Mouse (Mus musculus) kidney, adult 18-20 months (tissue): Measurements from ENCODE around the gene Ptpn12.
"Not testable (repeated sequence)": the region's sequence is repeated elsewhere in the genome, so short reads cannot be mapped to it uniquely, and the experiment has no call there.

Experiments used
- DNase-seq: peaks from one replicate; pipeline ENCODE4 v3.0.0; 2021

The Ptpn12 gene

DNA sequence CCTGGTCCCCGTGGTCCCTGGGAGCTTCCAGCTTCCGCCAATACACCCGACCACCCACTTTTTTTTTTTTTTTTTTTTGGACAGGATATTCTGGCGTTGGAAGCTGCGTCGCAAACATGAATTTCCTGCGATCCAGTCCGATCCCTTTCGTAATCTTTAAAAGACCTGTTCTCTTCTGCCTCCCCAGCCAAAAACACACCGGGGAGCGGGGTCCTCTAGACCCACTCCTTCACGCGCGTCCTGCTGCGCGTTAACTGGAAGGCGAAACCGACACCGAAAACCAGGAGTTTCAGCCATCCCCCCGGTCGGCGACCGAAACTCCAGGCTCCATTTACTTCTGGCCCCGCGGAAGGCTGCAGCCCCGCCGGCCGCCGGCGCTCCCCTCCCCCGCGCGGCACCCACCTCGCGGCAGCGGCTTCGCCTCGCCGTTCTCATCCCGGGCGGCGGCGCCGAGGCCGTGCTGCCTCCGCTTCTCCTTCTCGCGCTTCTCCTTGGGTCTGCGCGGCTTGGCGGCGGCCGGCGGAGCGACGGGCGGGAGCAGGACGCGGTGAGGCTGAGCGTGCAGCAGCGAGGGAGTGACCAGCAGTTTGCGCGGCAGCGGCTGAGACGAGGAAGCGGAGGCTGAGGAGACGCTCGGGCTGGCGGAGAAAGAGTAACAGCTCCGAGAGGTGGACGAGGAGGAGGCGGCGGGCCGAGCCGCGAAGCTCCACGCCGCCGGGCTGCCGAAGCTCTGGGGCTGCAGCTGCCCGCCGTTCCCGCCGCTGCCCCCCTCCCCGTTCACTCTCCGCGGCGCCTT lies 104.7 kb downstream of the Ptpn12 start:
- DNase-seq, result no peak

GRCm38 (mm10) chr5:20950516-20950854 lies 105.2 kb downstream of the Ptpn12 start:
- DNase-seq, result no peak

- DNase-seq, result no peak
Observed at GRCm38 (mm10) chr5:20950093-20950492, 105.6 kb downstream of the Ptpn12 start.

DNA sequence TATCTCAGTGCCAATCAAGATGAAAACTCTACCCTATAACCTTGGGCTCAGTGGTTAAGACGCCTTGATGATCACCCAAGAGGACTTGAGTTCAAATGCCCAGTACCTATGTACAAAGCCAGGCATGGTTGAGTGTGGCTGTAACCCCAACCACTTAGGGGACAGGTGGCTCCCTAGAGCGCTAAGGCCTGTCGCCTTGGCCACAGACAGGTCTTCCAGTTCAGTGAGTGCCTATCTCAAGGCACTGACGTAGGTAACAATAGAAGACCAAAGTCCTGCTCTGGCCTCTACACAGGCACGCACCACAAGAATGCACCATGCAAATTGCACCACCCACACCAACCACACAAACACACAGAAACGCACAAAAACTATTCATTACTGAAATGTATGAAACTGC lies 108.8 kb downstream of the Ptpn12 start:
- DNase-seq, result no peak

- DNase-seq, result no peak
Observed at GRCm38 (mm10) chr5:20944961-20945748, 110.6 kb downstream of the Ptpn12 start.

DNA sequence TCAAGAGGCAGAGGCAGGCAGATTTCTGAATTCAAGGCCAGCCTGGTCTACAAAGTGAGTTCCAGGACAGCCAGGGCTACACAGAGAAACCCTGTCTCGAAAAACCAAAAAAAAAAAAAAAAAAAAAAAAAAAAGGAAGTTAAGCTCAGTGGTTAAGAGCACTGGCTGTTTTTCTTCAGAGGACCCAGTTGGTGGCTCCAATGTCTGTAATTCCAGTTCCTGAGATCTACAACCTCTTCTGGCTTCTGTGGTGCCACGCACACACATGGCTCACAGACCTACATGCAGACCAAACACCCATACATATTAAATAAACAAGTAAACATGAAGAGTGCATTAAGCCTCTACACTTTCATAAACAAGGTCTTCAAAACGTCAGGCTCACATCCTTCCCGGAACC lies 111.9 kb downstream of the Ptpn12 start:
- DNase-seq, result not testable (repeated sequence)

DNA sequence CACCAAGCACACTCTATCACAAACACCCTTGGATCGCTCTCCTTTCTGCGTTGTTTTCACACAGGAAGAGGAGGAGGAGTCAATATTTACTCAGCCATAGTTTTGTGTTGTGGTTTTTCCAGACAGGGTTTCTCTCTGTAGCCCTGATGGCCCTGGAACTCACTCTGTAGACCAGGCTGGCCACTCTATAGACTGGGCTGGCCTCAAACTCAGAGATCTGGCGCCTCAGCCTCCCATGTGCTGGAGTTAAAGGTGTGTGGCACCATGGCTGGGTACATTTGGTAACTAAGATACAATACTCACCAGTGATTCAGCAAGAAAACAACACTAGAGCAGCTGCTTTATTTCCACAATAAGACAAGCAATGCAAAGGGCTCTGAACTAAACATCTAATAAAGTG lies 113.2 kb downstream of the Ptpn12 start:
- DNase-seq, result no peak

DNA sequence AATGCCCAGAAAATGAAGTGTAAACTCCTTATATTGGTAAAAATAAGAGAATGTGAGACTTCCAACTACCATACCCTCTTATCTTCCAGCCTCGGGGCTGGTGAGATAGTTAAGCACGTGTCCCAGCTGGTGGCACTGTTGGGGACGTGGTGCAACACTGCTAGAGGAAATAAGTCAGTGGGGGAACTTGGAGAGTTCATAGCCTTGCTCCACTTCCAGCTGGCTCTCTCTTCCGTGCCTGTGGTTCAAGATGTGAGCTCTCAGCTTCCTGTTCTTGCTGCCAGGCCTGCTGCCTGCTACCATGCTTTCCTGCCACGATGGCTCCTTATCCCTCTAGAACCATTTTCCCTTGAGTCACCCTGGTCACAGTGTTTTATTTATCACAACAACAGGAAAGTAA lies 114.5 kb downstream of the Ptpn12 start:
- DNase-seq, result no peak

- no peak for DNase-seq
Observed at GRCm38 (mm10) chr5:20940696-20941095, 115.0 kb downstream of the Ptpn12 start.

GRCm38 (mm10) chr5:20940040-20940571 lies 115.6 kb downstream of the Ptpn12 start:
- no peak for DNase-seq

DNA sequence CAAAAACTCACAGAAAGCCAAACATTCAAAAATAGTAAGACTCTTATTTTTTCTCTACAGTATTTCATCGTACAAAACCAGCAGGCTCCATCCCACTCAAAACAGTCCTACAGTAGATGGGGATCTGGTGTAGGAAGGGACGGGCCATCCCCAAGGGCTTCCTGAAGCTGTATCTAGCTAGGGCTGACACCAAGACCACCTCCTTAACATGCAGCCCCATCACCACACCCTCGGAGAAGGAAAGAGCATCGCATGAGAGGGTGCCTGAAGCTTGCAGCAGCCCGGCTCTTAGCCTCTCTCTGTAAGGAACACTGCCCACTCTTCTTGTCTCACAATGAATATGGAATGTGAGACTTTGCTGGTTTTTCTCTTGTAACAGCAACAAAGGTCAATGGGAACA lies 117.2 kb downstream of the Ptpn12 start:
- no peak for DNase-seq
